ENCODE assay signal across 21 mouse cellular contexts in the genomic region with DNA sequence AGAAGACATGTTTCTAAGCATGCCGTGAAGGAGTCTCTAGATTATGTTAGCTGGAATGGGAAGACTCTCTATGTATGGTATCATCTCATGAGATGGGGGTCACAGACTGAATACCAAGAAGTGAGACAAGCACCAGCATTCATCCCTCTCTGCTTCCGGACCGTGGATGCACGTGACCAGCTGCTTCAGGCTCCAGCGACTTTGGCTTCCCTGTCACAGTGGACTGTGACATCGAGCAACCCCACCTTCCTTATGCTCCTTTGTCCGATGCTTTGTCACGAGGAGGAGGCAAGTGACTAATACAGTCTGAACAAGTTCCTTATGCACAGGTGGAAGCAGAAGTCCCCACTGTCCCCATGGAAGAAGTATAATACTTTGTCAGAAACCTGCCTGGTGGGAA. TPM values are rescaled to one million over a fixed set of nuclear protein-coding genes. Genes with fewer than 3 reads are reported as not detected.
DNase-seq lines count a peak whose midpoint lies in the region; ATAC-seq lines count a peak whose summit lies in the region.
"Had no signal": no experiment of that assay in that cellular context is flagged by ENCODE, and none has a peak within 500 bp of the region (broad histone marks: within the 10 kb centered on the region; RNA-seq: fewer than 3 reads in every experiment).

No protein-coding gene starts in this region.

- H3K9ac ChIP-seq in kidney, embryonic 16.5 days (replicated peaks; ENCODE audit: low read length), result no peak overlapping the region
- H3K9ac ChIP-seq in heart, embryonic 12.5 days, result no peak overlapping the region
- H3K9ac ChIP-seq: embryonic facial prominence, embryonic 13.5 days; forebrain, embryonic 12.5 days; hindbrain, embryonic 13.5 days had no signal

- no peak overlapping the region for H3K4me2 ChIP-seq in kidney, embryonic 16.5 days (replicated peaks; ENCODE audit: low read depth, low read length)
- no peak overlapping the region for H3K4me2 ChIP-seq in heart, embryonic 12.5 days
- H3K4me2 ChIP-seq: embryonic facial prominence, embryonic 13.5 days; forebrain, embryonic 12.5 days; hindbrain, embryonic 13.5 days had no signal

- H3K4me3 ChIP-seq in kidney, embryonic 16.5 days (ENCODE audit: low read length), result no peak overlapping the region
- H3K4me3 ChIP-seq in heart, embryonic 12.5 days, result no peak overlapping the region
- H3K4me3 ChIP-seq: embryonic facial prominence, embryonic 13.5 days; forebrain, embryonic 12.5 days; hindbrain, embryonic 13.5 days had no signal

- H3K27ac ChIP-seq in kidney, embryonic 16.5 days (ENCODE audit: low read length), result no peak overlapping the region
- H3K27ac ChIP-seq in heart, embryonic 12.5 days (ENCODE audit: poor library complexity, severe bottlenecking), result no peak overlapping the region
- H3K27ac ChIP-seq: embryonic facial prominence, embryonic 13.5 days; forebrain, embryonic 12.5 days; hindbrain, embryonic 13.5 days had no signal

- H3K36me3 ChIP-seq in kidney, embryonic 16.5 days (ENCODE audit: insufficient read depth, low read length), result no peaks in the 10 kb centered on the region
- no peaks in the 10 kb centered on the region for H3K36me3 ChIP-seq in heart, embryonic 12.5 days
- H3K36me3 ChIP-seq: embryonic facial prominence, embryonic 13.5 days; forebrain, embryonic 12.5 days; hindbrain, embryonic 13.5 days had no signal

- H3K27me3 ChIP-seq in kidney, embryonic 16.5 days (ENCODE audit: insufficient read depth, low read length), result no peaks in the 10 kb centered on the region
- 0 out of 2 replicates have a peak, but pooled peaks cover 7% of the 10 kb centered on the region for H3K27me3 ChIP-seq in heart, embryonic 12.5 days (replicated peaks)
- H3K27me3 ChIP-seq: embryonic facial prominence, embryonic 13.5 days; forebrain, embryonic 12.5 days; hindbrain, embryonic 13.5 days had no signal

- WGBS in kidney, embryonic 16.5 days, result 45% methylated on average over 8 of the region's 8 CpGs
- 78% methylated on average over 8 of the region's 8 CpGs for WGBS in heart, embryonic 12.5 days

- peak; percentile 87 for DNase-seq in heart, adult 11 months
- no peak for DNase-seq in heart, postnatal 4 days
- DNase-seq in kidney, adult 18-20 months, result no peak
- DNase-seq in kidney, postnatal 4 days, result peak; percentile 17 to 31
- DNase-seq in urinary bladder, postnatal 14 days (ENCODE audit: low spot score), result no peak
- DNase-seq: adrenal gland, adult 2 months; adrenal gland, postnatal 25 days; cerebellum, adult 18-20 months; cerebellum, adult 9-11 months; cerebellum, postnatal 36 days; gastrocnemius, postnatal 25 days; heart, postnatal 10 days had no signal

- no peaks in the 10 kb centered on the region for H3K9me3 ChIP-seq in kidney, embryonic 16.5 days (ENCODE audit: low read length)
- H3K9me3 ChIP-seq in heart, embryonic 12.5 days (replicated peaks), result no peaks in the 10 kb centered on the region
- H3K9me3 ChIP-seq: embryonic facial prominence, embryonic 13.5 days; forebrain, embryonic 12.5 days; hindbrain, embryonic 13.5 days had no signal

- peaks cover 6% of the 10 kb centered on the region; the same call in 1 of the 2 replicates for H3K4me1 ChIP-seq in kidney, embryonic 16.5 days (ENCODE audit: insufficient read depth, low read length)
- H3K4me1 ChIP-seq in heart, embryonic 12.5 days (replicated peaks), result no peaks in the 10 kb centered on the region
- H3K4me1 ChIP-seq: embryonic facial prominence, embryonic 13.5 days; forebrain, embryonic 12.5 days; hindbrain, embryonic 13.5 days had no signal

- peak; percentile 57; the same call in 1 of the 2 replicates for ATAC-seq in kidney, embryonic 16.5 days (ENCODE audit: low FRiP score, low TSS enrichment)
- no peak for ATAC-seq in heart, embryonic 12.5 days (ENCODE audit: insufficient number of reproducible peaks, low FRiP score)
- ATAC-seq: forebrain, embryonic 16.5 days had no signal

RNA-seq across cellular contexts. Expression of a gene that starts 25.6 kb away (rescaled TPM):
- total RNA-seq in heart, postnatal 4 days (2021), result 1 to 10 TPM; 3.5 to 3.7 TPM
- 1.4 and 2.5 TPM in 2 replicates for polyA plus RNA-seq in kidney, embryonic 16.5 days (2015; fragmentation: Nextera tagmentation; extraction: Ambion mirVana)
- polyA plus RNA-seq in heart, embryonic 12.5 days (2016; fragmentation: Nextera tagmentation; extraction: Ambion mirVana), result 1.6 and 1.9 TPM in 2 replicates

RNA-seq across cellular contexts. Expression of a gene that starts 26.7 kb away (rescaled TPM):
- 100 to 1,000 TPM; 128 to 131 TPM for total RNA-seq in heart, postnatal 4 days (2021)
- 140 and 141 TPM in 2 replicates for polyA plus RNA-seq in kidney, embryonic 16.5 days (2015; fragmentation: Nextera tagmentation; extraction: Ambion mirVana)
- polyA plus RNA-seq in heart, embryonic 12.5 days (2016; fragmentation: Nextera tagmentation; extraction: Ambion mirVana), result 108 and 111 TPM in 2 replicates

RNA-seq across cellular contexts. Expression of a gene that starts 48.2 kb away (rescaled TPM):
- total RNA-seq in heart, postnatal 4 days (2021), result 1 to 10 TPM; 1.0 to 1.3 TPM
- polyA plus RNA-seq in kidney, embryonic 16.5 days (2015; fragmentation: Nextera tagmentation; extraction: Ambion mirVana), result not detected in 2 replicates
- polyA plus RNA-seq in heart, embryonic 12.5 days (2016; fragmentation: Nextera tagmentation; extraction: Ambion mirVana), result not detected in 2 replicates
- total RNA-seq: hematopoietic stem cell, adult 5-6 weeks had no signal
- polyA plus RNA-seq: C2C12; embryonic facial prominence, embryonic 13.5 days; forebrain, embryonic 16.5 days; heart, embryonic 14.5 days had no signal

Comparison
In these comparisons a context has a peak if more than half of its experiments do, and no peak if none do; other contexts are left out.
1. DNase-seq: peak in heart, adult 11 months (single experiment) and kidney, postnatal 4 days (2 of 2); none in heart, postnatal 4 days (single experiment), kidney, adult 18-20 months (single experiment) and urinary bladder, postnatal 14 days (single experiment).